Mouse (Mus musculus) forebrain, embryonic 15.5 days (tissue): ENCODE data around the gene Hipk4. TPM values are rescaled to one million over a fixed set of nuclear protein-coding genes. Genes with fewer than 3 reads are reported as not detected.

Experiments used
- ATAC-seq: fragments of 200-750 bp; cut with Nextera tagmentation; replicated peaks from 2 replicates; pipeline ENCODE4 v1.8.0; 2017; ENCODE audit warnings: mild to moderate bottlenecking, moderate TSS enrichment, moderate library complexity
- H3K27ac ChIP-seq: fragments of 300-500 bp; sonication (generic); replicated peaks from 2 replicates; pipeline ENCODE4 v1.5.1; 2015; ENCODE audit warnings: mild to moderate bottlenecking, inconsistent platforms
- H3K27me3 ChIP-seq: fragments of 300-500 bp; sonication (generic); 2 replicates; pipeline ENCODE4 v1.6.1; 2015; ENCODE audit warnings: inconsistent platforms
- H3K36me3 ChIP-seq: fragments of 300-500 bp; sonication (generic); 2 replicates; pipeline ENCODE4 v1.6.1; 2015; ENCODE audit warnings: mild to moderate bottlenecking, inconsistent platforms
- H3K4me1 ChIP-seq: fragments of 300-500 bp; sonication (generic); 2 replicates; pipeline ENCODE4 v1.6.1; 2015; ENCODE audit warnings: inconsistent platforms
- H3K4me2 ChIP-seq: fragments of 300-500 bp; sonication (generic); replicated peaks from 2 replicates; pipeline ENCODE4 v1.6.1; 2015; ENCODE audit warnings: mild to moderate bottlenecking, inconsistent platforms
- H3K4me3 ChIP-seq: fragments of 300-500 bp; sonication (generic); 2 replicates; pipeline ENCODE4 v1.5.1; 2015; ENCODE audit warnings: mild to moderate bottlenecking, inconsistent platforms
- H3K9ac ChIP-seq: fragments of 300-500 bp; sonication (generic); replicated peaks from 2 replicates; pipeline ENCODE4 v1.6.1; 2015; ENCODE audit warnings: mild to moderate bottlenecking, inconsistent platforms
- H3K9me3 ChIP-seq: fragments of 300-500 bp; sonication (generic); 2 replicates; pipeline ENCODE4 v1.6.1; 2016; ENCODE audit warnings: inconsistent platforms
- WGBS: fragments of 180-500 bp; shearing (Covaris S2); methylation state at CpG from one replicate; pipeline ENCODE4 v1.1.7; 2015; ENCODE audit warnings: mixed read lengths; 5-methylcytosine and 5-hydroxymethylcytosine counted together
- polyA plus RNA-seq: library from polyadenylated mRNA; unstranded; fragments of >200 nt; fragmentation: Nextera tagmentation; extraction: Ambion mirVana; gene quantifications from 2 replicates; pipeline ENCODE4 v1.2.1, GENCODE M21; 2015

The Hipk4 gene
- polyA plus RNA-seq, 1 experiment from 2014 or later, result 0.42 TPM

DNA sequence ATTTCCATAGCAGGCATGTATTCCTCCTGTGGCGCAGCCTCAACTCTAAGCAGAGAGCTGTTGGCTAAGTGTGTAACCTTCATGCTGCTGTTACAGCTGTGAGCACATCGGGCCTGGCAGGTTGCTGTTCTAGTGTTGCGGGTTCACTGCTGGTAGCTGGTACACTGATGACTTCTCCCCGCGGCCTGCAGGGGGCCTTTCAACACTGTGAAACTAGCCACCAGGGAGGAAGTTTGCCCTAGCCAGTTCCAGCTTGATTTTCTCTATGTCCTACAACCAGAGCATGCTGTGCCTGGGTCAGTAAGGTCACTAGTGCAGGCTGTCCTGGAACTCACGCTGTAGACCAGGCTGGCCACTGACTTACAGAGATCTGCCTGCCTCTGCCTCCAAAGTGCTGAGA, 53.8 kb downstream of the Hipk4 start:
- no peak for ATAC-seq

DNA sequence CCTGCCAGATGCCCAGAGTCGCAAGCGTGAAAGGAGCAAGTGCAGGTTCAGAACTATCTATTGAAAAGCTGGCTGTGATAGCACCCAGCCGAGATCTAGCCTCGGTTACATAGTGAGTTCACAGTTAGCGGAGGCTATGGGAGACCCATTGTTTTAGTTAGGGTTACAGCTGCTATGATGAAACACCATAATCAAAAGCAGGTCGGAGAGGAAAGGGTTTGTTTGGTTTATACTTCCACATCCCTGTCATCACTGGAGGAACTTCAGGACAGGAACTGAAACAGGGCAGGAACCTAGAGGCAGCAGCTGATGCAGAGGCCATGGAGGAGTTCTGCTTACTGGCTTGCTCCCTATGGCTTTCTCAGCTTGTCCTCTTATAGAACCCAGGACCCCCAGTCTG, 54.5 kb downstream of the Hipk4 start:
- no peak for ATAC-seq
- no peak overlapping the region for H3K4me3 ChIP-seq
- peaks cover 80% of the 10 kb centered on the region for H3K36me3 ChIP-seq
- no peak overlapping the region for H3K9ac ChIP-seq
- H3K27me3 ChIP-seq, result no peaks in the 10 kb centered on the region
- H3K27ac ChIP-seq, result no peak overlapping the region
- no peak overlapping the region for H3K4me2 ChIP-seq
- H3K4me1 ChIP-seq, result no peaks in the 10 kb centered on the region
- no peaks in the 10 kb centered on the region for H3K9me3 ChIP-seq
- 93% methylated on average over 6 of the region's 6 CpGs for WGBS

More for the DNA sequence above, 53.8 kb downstream of the Hipk4 start:
- WGBS, result 80% methylated on average over 6 of the region's 6 CpGs
- H3K4me1 ChIP-seq, result no peaks in the 10 kb centered on the region
- H3K9ac ChIP-seq, result no peak overlapping the region
- no peak overlapping the region for H3K4me2 ChIP-seq
- no peak overlapping the region for H3K4me3 ChIP-seq
- H3K9me3 ChIP-seq, result no peaks in the 10 kb centered on the region
- H3K27me3 ChIP-seq, result no peaks in the 10 kb centered on the region
- peaks cover 80% of the 10 kb centered on the region for H3K36me3 ChIP-seq
- no peak overlapping the region for H3K27ac ChIP-seq

DNA sequence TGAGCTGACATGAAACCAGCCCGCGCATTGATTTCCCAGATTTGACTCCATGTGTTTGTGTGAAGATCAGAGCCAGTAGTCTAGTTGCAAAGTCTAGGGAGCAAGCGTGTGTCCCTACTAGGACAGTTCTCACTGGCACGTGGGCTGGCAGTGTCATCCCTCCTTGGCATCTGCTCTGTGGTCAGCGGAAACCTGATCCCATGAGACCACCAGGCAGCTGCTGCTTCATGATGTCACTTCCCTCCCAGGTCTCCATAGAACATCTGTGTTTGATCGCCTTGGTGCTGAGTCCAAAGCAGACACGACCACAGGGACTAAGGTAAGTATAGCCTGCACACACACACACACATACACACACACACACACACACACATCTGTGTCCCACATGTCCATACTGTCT, 55.4 kb downstream of the Hipk4 start:
- 91% methylated on average over 7 of the region's 7 CpGs for WGBS

DNA sequence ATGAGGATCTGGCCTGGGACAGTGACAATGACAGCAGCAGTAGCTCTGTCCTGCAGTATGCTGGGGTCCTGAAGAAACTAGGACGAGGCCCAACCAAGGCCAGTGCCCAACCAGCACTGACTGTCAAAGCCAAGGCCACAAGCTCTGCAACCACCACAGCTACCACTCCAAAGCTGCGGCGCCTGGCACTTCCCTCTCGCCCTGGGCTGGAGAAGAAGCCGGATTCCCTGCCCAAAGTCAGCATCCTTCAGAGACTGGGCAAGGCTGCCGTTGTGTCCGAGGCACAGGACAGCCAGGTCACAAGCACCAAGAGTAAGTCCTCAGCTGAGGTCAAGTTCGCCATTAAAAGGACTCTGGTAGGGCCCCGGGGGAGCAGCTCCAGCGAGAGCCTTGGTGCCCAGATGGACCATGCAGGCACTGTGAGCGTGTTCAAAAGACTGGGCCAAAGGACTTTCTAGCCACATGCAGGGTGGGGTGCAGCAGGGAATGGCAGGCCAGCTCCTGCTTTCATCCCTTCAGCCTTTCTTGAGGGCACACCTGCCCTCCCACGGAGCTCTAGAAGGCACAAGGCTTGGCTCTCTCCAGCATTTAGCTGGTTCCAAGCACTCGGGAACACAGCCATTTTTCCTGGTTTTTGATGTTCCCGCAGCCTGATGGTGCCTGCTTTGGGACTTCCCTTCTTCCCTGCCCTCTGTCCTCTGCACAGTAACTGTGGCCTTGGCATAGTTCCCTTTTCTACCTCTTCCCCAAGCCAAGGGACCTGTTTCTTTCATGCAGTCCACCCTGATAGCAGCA, 57.5 kb downstream of the Hipk4 start:
- Histone ChIP-seq H3K27me3 (no peaks in the 10 kb centered on the region), H3K9me3 (no peaks in the 10 kb centered on the region), H3K4me1 (no peaks in the 10 kb centered on the region), H3K4me3 (no peak overlapping the region), H3K36me3 (peaks cover 77% of the 10 kb centered on the region), H3K9ac (no peak overlapping the region), H3K27ac (no peak overlapping the region), H3K4me2 (no peak overlapping the region)
- ATAC-seq, result no peak
- WGBS, result 92% methylated on average over 14 of the region's 14 CpGs

More for the DNA sequence above, 55.4 kb downstream of the Hipk4 start:
- Histone ChIP-seq H3K27me3 (no peaks in the 10 kb centered on the region), H3K4me3 (no peak overlapping the region), H3K36me3 (peaks cover 87% of the 10 kb centered on the region), H3K4me1 (no peaks in the 10 kb centered on the region), H3K9ac (no peak overlapping the region), H3K9me3 (no peaks in the 10 kb centered on the region), H3K4me2 (no peak overlapping the region), H3K27ac (no peak overlapping the region)
- ATAC-seq, result no peak

Other genes starting within 250 kb of the Hipk4 start
- 13.3 and 15.0 TPM in 2 replicates for gene Ltbp4, start 185.6 kb upstream of the Hipk4 start, polyA plus RNA-seq
- 90.2 and 91.5 TPM in 2 replicates for gene Shkbp1, start 167.2 kb upstream of the Hipk4 start, polyA plus RNA-seq
- gene Gm20479, start 165.8 kb upstream of the Hipk4 start, polyA plus RNA-seq, result 0.46 TPM in 1 of 2 replicates, not detected in the other
- gene Sptbn4, start 75.6 kb upstream of the Hipk4 start, polyA plus RNA-seq, result 2.0 and 2.2 TPM in 2 replicates
- gene Blvrb, start 75.3 kb upstream of the Hipk4 start, polyA plus RNA-seq, result 15.8 and 17.1 TPM in 2 replicates
- 13.8 and 14.3 TPM in 2 replicates for gene Sertad3, start 49.5 kb upstream of the Hipk4 start, polyA plus RNA-seq
- 6.4 and 8.3 TPM in 2 replicates for gene Sertad1, start 36.4 kb upstream of the Hipk4 start, polyA plus RNA-seq
- gene Prx, start 23.9 kb upstream of the Hipk4 start, polyA plus RNA-seq, result 1.1 and 1.3 TPM in 2 replicates
- 95.7 and 106 TPM in 2 replicates for gene Pld3, start 30.0 kb downstream of the Hipk4 start, polyA plus RNA-seq
- 36.9 and 38.9 TPM in 2 replicates for gene 2310022A10Rik, start 30.0 kb downstream of the Hipk4 start, polyA plus RNA-seq
- gene Akt2, start 68.3 kb downstream of the Hipk4 start, polyA plus RNA-seq, result 94.2 and 97.1 TPM in 2 replicates
- 64.1 and 66.2 TPM in 2 replicates for gene Ttc9b, start 130.6 kb downstream of the Hipk4 start, polyA plus RNA-seq
- 15.1 and 16.9 TPM in 2 replicates for gene Map3k10, start 151.3 kb downstream of the Hipk4 start, polyA plus RNA-seq
- gene Zfp607b, start 166.1 kb downstream of the Hipk4 start, polyA plus RNA-seq, result 11.5 and 14.2 TPM in 2 replicates
- 126 and 128 TPM in 2 replicates for gene Zfp60, start 208.1 kb downstream of the Hipk4 start, polyA plus RNA-seq